Mouse (Mus musculus) CH12.LX (cell line): ENCODE measurements around the gene Prdx1. TPM values are rescaled to one million over a fixed set of nuclear protein-coding genes. Genes with fewer than 3 reads are reported as not detected.

ENCODE experiments used
- DNase-seq: peaks from one replicate; pipeline ENCODE4 v3.0.0-alpha.2; 2013; ENCODE audit errors: extremely low read depth
- H3K27ac ChIP-seq: 2 replicates; pipeline ENCODE4 v1.5.1; 2012; ENCODE audit warnings: low read depth, mild to moderate bottlenecking, control low read depth, moderate library complexity; ENCODE audit not compliant: insufficient read depth
- H3K27me3 ChIP-seq: replicated peaks from 2 replicates; pipeline ENCODE3; 2012; ENCODE audit warnings: inconsistent platforms
- H3K36me3 ChIP-seq, 2 experiments: replicated peaks in 1 of 2; 2 replicates each; pipeline versions ENCODE3 to v1.6.1; 2012; ENCODE audit warnings: inconsistent platforms in 1 of 2, low read length in 1 of 2, mild to moderate bottlenecking in 1 of 2, mixed read lengths in 1 of 2, moderate library complexity in 1 of 2; ENCODE audit not compliant: control insufficient read depth in 1 of 2, insufficient read depth in 1 of 2
- H3K4me1 ChIP-seq, 2 experiments: 2 replicates each; pipeline ENCODE4 v1.6.1; 2012; ENCODE audit warnings: inconsistent platforms in 1 of 2, moderate library complexity in 1 of 2; ENCODE audit not compliant: insufficient read depth in 2 of 2, control insufficient read depth in 1 of 2
- H3K4me2 ChIP-seq: 2 replicates; pipeline ENCODE4 v1.6.1; 2012; ENCODE audit warnings: low read depth, mild to moderate bottlenecking, control low read depth; ENCODE audit not compliant: poor library complexity, insufficient read depth, severe bottlenecking
- H3K4me3 ChIP-seq, 3 experiments: fragments of 150-350 bp in 1 of 3; sonication (generic) in 1 of 3; replicated peaks in 1 of 3; 2 replicates each; pipeline versions ENCODE3 to v1.5.1; 2011 to 2012; ENCODE audit warnings: low read depth in 2 of 3, low read length in 2 of 3, mild to moderate bottlenecking in 2 of 3, moderate library complexity in 2 of 3, control low read depth in 1 of 3, improper control_type of control experiment in 1 of 3, inconsistent platforms in 1 of 3, mixed read lengths in 1 of 3; ENCODE audit not compliant: poor library complexity in 1 of 3
- H3K79me2 ChIP-seq: replicated peaks from 2 replicates; pipeline ENCODE4 v1.6.1; 2012; ENCODE audit warnings: mild to moderate bottlenecking, moderate library complexity; ENCODE audit not compliant: control insufficient read depth, poor library complexity, insufficient read depth, severe bottlenecking; ENCODE audit errors: extremely low read depth
- H3K9ac ChIP-seq: 2 replicates; pipeline ENCODE4 v1.6.1; 2012; ENCODE audit warnings: low read depth, mild to moderate bottlenecking, control low read depth, moderate library complexity; ENCODE audit not compliant: insufficient read depth
- H3K9me3 ChIP-seq: replicated peaks from 2 replicates; pipeline ENCODE3; 2012; ENCODE audit warnings: low read length, inconsistent platforms, mixed read lengths
- CHD2 ChIP-seq: IDR thresholded peaks from 2 replicates; pipeline ENCODE4 v1.6.1; 2011; ENCODE audit warnings: low read length, improper control_type of control experiment
- CTCF ChIP-seq, 2 experiments: IDR thresholded peaks in 1 of 2; conservative IDR thresholded peaks in 1 of 2; 2 replicates each; pipeline ENCODE4 v1.5.1; 2011 to 2012; ENCODE audit warnings: low read depth in 2 of 2, low read length in 2 of 2, improper control_type of control experiment in 1 of 2, inconsistent platforms in 1 of 2, mild to moderate bottlenecking in 1 of 2, moderate library complexity in 1 of 2
- E2F4 ChIP-seq: IDR thresholded peaks from 2 replicates; pipeline ENCODE4 v1.6.1; 2011; ENCODE audit warnings: low read depth, low read length, improper control_type of control experiment; ENCODE audit not compliant: insufficient replicate concordance
- JUN ChIP-seq: IDR thresholded peaks from 2 replicates; pipeline ENCODE4 v1.6.1; 2011; ENCODE audit warnings: low read depth, mild to moderate bottlenecking, low read length, improper control_type of control experiment, moderate library complexity; ENCODE audit not compliant: insufficient read depth
- JUND ChIP-seq: conservative IDR thresholded peaks from 2 replicates; pipeline ENCODE4 v1.6.1; 2011; ENCODE audit warnings: low read depth, low read length, improper control_type of control experiment
- MAFK ChIP-seq: IDR thresholded peaks from 2 replicates; pipeline ENCODE4 v1.6.1; 2011; ENCODE audit warnings: low read length, improper control_type of control experiment; ENCODE audit not compliant: insufficient replicate concordance
- MEF2A ChIP-seq: IDR thresholded peaks from 2 replicates; pipeline ENCODE4 v1.6.1; 2014; ENCODE audit warnings: low read depth, mild to moderate bottlenecking, inconsistent platforms, low read length, improper control_type of control experiment, borderline replicate concordance
- MXI1 ChIP-seq: IDR thresholded peaks from 2 replicates; pipeline ENCODE4 v1.6.1; 2011; ENCODE audit warnings: mild to moderate bottlenecking, low read depth, low read length, improper control_type of control experiment
- RAD21 ChIP-seq: IDR thresholded peaks from 2 replicates; pipeline ENCODE4 v1.6.1; 2011; ENCODE audit warnings: low read depth, mild to moderate bottlenecking, low read length, improper control_type of control experiment, moderate library complexity
- RCOR1 ChIP-seq: conservative IDR thresholded peaks from 2 replicates; pipeline ENCODE4 v1.6.1; 2012; ENCODE audit warnings: low read depth, mild to moderate bottlenecking, inconsistent platforms, low read length, improper control_type of control experiment
- SMC3 ChIP-seq: IDR thresholded peaks from 2 replicates; pipeline ENCODE4 v1.6.1; 2011; ENCODE audit warnings: low read depth, low read length, improper control_type of control experiment
- dilution Hi-C: fragments of 300-500 bp; cut with MboI; formaldehyde crosslinking; loops from 2 replicates; pipeline ENCODE4 v1.14.3; 2020; ENCODE audit warnings: low sequenced_read_pairs; ENCODE audit not compliant: extremely low pct_unique_long_range_greater_than_20kb, extremely low pct_ligation_motif_present
- in situ Hi-C: fragments of 300-500 bp; cut with MboI; formaldehyde crosslinking; loops from 3 replicates; pipeline ENCODE4 v1.14.3; 2019; ENCODE audit warnings: low sequenced_read_pairs, low pct_ligation_motif_present, low pct_unique_long_range_greater_than_20kb, mixed read lengths
- polyA plus RNA-seq: library from polyadenylated mRNA; unstranded; fragments of >175 nt; gene quantifications from 2 replicates; pipeline ENCODE4 v1.2.1, GENCODE M21; 2012; ENCODE audit warnings: low read depth; ENCODE audit not compliant: insufficient read length
- total RNA-seq, 2 experiments: library from RNA; depleted of rRNA; stranded (reverse); fragments of 300-350 nt in 1 of 2; fragments of >200 nt in 1 of 2; gene quantifications; 2 replicates each; pipeline ENCODE4 v1.2.3; 2012 to 2014

Prdx1 gene
- total and polyA plus RNA-seq, 3 experiments: 269 to 1,274 (median 934) TPM

- dilution Hi-C loops: no loop called here
- peak; percentile 46 for DNase-seq
- peaks cover 52 to 78% of the 10 kb centered on the region in 2 experiments for H3K36me3 ChIP-seq
Observed at GRCm38 (mm10) chr4:116644326-116644725, 41.0 kb upstream of the Prdx1 start.

GRCm38 (mm10) chr4:116645624-116646023 is 39.7 kb upstream of the Prdx1 start:
- no peaks in the 10 kb centered on the region for H3K27me3 ChIP-seq
- in situ Hi-C loops (no loop called here), dilution Hi-C loops (no loop called here)
- no peaks in the 10 kb centered on the region for H3K9me3 ChIP-seq
- TF ChIP-seq SMC3: no peak
- TF ChIP-seq RCOR1: no peak
- no peak for TF ChIP-seq JUND
- peaks cover 0 to 42% of the 10 kb centered on the region in 2 experiments; a peak in 2 of 4 replicates for H3K4me1 ChIP-seq
- no peak overlapping the region for H3K4me2 ChIP-seq
- H3K79me2 ChIP-seq: peaks cover 77% of the 10 kb centered on the region
- H3K4me3 ChIP-seq: no peak overlapping the region
- no peak overlapping the region for H3K9ac ChIP-seq
- no peak for DNase-seq
- peaks cover 43 to 74% of the 10 kb centered on the region in 2 experiments for H3K36me3 ChIP-seq
- no peak overlapping the region for H3K27ac ChIP-seq

More at GRCm38 (mm10) chr4:116644326-116644725, 41.0 kb upstream of the Prdx1 start:
- Histone ChIP-seq H3K4me1 (peaks cover 0 to 42% of the 10 kb centered on the region in 2 experiments; a peak in 2 of 4 replicates), H3K9me3 (no peaks in the 10 kb centered on the region), H3K9ac (no peak overlapping the region), H3K27ac (no peak overlapping the region), H3K79me2 (peaks cover 64% of the 10 kb centered on the region), H3K27me3 (no peaks in the 10 kb centered on the region), H3K4me3 (no peak overlapping the region), H3K4me2 (no peak overlapping the region)
- TF ChIP-seq JUN (no peak), RAD21 (peak; percentile 54), CTCF (conservative IDR thresholded peaks at IDR 0.05 in 1 of 2, IDR thresholded peaks at IDR 0.05 in 1 of 2; ENCODE audit: low read depth in 2 of 2, low read length in 2 of 2) (peak in 1 of 2 experiments; percentile 66; a peak in 2 of 4 replicates), SMC3 (peak; percentile 35)
- in situ Hi-C loops: no loop called here

- H3K4me1 ChIP-seq: peaks cover 0 to 49% of the 10 kb centered on the region in 2 experiments; a peak in 2 of 4 replicates
- dilution Hi-C loops: no loop called here
- H3K4me2 ChIP-seq: peak overlapping the region; percentile 79
- no peak for DNase-seq
- H3K9ac ChIP-seq: peak overlapping the region; percentile 13; the same call in 1 of the 2 replicates
- H3K36me3 ChIP-seq: peaks cover 22 to 40% of the 10 kb centered on the region in 2 experiments
- no peaks in the 10 kb centered on the region for H3K9me3 ChIP-seq
- no peaks in the 10 kb centered on the region for H3K27me3 ChIP-seq
- in situ Hi-C loops: no loop called here
- H3K79me2 ChIP-seq: peaks cover 68% of the 10 kb centered on the region
- peak overlapping the region; percentile 13 to 42 (median 24) for H3K4me3 ChIP-seq
- no peak overlapping the region for H3K27ac ChIP-seq
- TF ChIP-seq MAFK: peak; percentile 40; the same call in 1 of the 2 replicates
- TF ChIP-seq CHD2: no peak
- no peak for TF ChIP-seq MEF2A
- TF ChIP-seq MXI1: no peak
- no peak for TF ChIP-seq RCOR1
- no peak for TF ChIP-seq E2F4
Observed at GRCm38 (mm10) chr4:116649411-116649810, 35.9 kb upstream of the Prdx1 start.
